Mouse (Mus musculus): ENCODE measurements at regions not wholly inside any gene's neighbourhood (a gene's known extent, or its start where the extent isn't known, plus 50 kb on each side); places are given as distances from the start of the nearest gene placed in this dataset.

- Histone ChIP-seq H3K4me3 (no peak overlapping the region), H3K27ac (no peak overlapping the region)
- no peak for DNase-seq (ENCODE audit: low spot score in 2 of 2)
- no peak for TF ChIP-seq CTCF (conservative IDR thresholded peaks at IDR 0.05)
Measured at GRCm38 (mm10) chr16:93368824-93369765, 234.8 kb downstream of the Setd4 start.

- Histone ChIP-seq H3K27ac (no peak overlapping the region), H3K4me3 (no peak overlapping the region)
- no peak for DNase-seq (ENCODE audit: low spot score in 2 of 2)
- no peak for TF ChIP-seq CTCF (conservative IDR thresholded peaks at IDR 0.05)
Measured at GRCm38 (mm10) chr16:93367995-93368394, 235.9 kb downstream of the Setd4 start.

- no peak for TF ChIP-seq CTCF (conservative IDR thresholded peaks at IDR 0.05)
- Histone ChIP-seq H3K27ac (no peak overlapping the region), H3K4me3 (no peak overlapping the region)
- no peak for DNase-seq (ENCODE audit: low spot score in 2 of 2)
Measured at GRCm38 (mm10) chr16:93367246-93367805, 236.5 kb downstream of the Setd4 start.

GRCm38 (mm10) chr16:93366383-93366941, 237.4 kb downstream of the Setd4 start:
- DNase-seq (ENCODE audit: low spot score in 2 of 2), result no peak
- H3K27ac ChIP-seq, result no peak overlapping the region
- no peak overlapping the region for H3K4me3 ChIP-seq
- no peak for TF ChIP-seq CTCF (conservative IDR thresholded peaks at IDR 0.05)

GRCm38 (mm10) chr16:93365236-93365951, 238.5 kb downstream of the Setd4 start:
- H3K27ac ChIP-seq, result no peak overlapping the region
- H3K4me3 ChIP-seq, result no peak overlapping the region
- no peak for DNase-seq (ENCODE audit: low spot score in 2 of 2)
- no peak for TF ChIP-seq CTCF (conservative IDR thresholded peaks at IDR 0.05)

GRCm38 (mm10) chr16:93359772-93360171, 244.1 kb downstream of the Setd4 start:
- no peak for TF ChIP-seq CTCF (conservative IDR thresholded peaks at IDR 0.05)
- DNase-seq (ENCODE audit: low spot score in 2 of 2), result no peak
- H3K4me3 ChIP-seq, result no peak overlapping the region
- H3K27ac ChIP-seq, result no peak overlapping the region

GRCm38 (mm10) chr16:93358613-93359012, 245.2 kb downstream of the Setd4 start:
- no peak overlapping the region for H3K4me3 ChIP-seq
- DNase-seq (ENCODE audit: low spot score in 2 of 2), result no peak
- no peak overlapping the region for H3K27ac ChIP-seq
- TF ChIP-seq CTCF (conservative IDR thresholded peaks at IDR 0.05), result no peak

- no peak for DNase-seq (ENCODE audit: low spot score in 2 of 2)
- TF ChIP-seq CTCF (conservative IDR thresholded peaks at IDR 0.05), result no peak
- Histone ChIP-seq H3K4me3 (no peak overlapping the region), H3K27ac (no peak overlapping the region)
Measured at GRCm38 (mm10) chr16:93358166-93358565, 245.7 kb downstream of the Setd4 start.

GRCm38 (mm10) chr16:93355204-93355899, 248.5 kb downstream of the Setd4 start:
- TF ChIP-seq CTCF (conservative IDR thresholded peaks at IDR 0.05), result no peak
- DNase-seq (ENCODE audit: low spot score in 2 of 2), result no peak
- Histone ChIP-seq H3K27ac (no peak overlapping the region), H3K4me3 (no peak overlapping the region)

- Histone ChIP-seq H3K27ac (no peak overlapping the region), H3K4me3 (no peak overlapping the region)
- no peak for TF ChIP-seq CTCF (conservative IDR thresholded peaks at IDR 0.05)
Measured at GRCm38 (mm10) chr16:93353971-93354370, 249.9 kb downstream of the Setd4 start.

GRCm38 (mm10) chr16:93344555-93344954, 259.3 kb downstream of the Setd4 start:
- no peak for TF ChIP-seq CTCF (conservative IDR thresholded peaks at IDR 0.05)
- Histone ChIP-seq H3K4me3 (no peak overlapping the region), H3K27ac (no peak overlapping the region)
- no peak for DNase-seq (ENCODE audit: low spot score in 2 of 2)

More at GRCm38 (mm10) chr16:93353971-93354370, 249.9 kb downstream of the Setd4 start:
- no peak for DNase-seq (ENCODE audit: low spot score in 2 of 2)

- no peak overlapping the region for H3K4me3 ChIP-seq
- TF ChIP-seq CTCF (conservative IDR thresholded peaks at IDR 0.05), result no peak
- no peak overlapping the region for H3K27ac ChIP-seq
- DNase-seq (ENCODE audit: low spot score in 2 of 2), result peak; percentile 16 to 21
Measured at GRCm38 (mm10) chr16:93342701-93343100, 261.2 kb downstream of the Setd4 start.

All from layer of hippocampus, adult 2 months (tissue).